Mouse (Mus musculus) bone marrow, adult 2 months (tissue): ENCODE data around the gene Slc7a7.

Experiments used
- CTCF ChIP-seq: fragments of 200-500 bp; IDR thresholded peaks from 2 replicates; pipeline ENCODE4 v1.5.1; 2011; ENCODE audit warnings: low read length, control low read depth; ENCODE audit not compliant: control insufficient read depth, insufficient read depth
- POLR2A ChIP-seq: fragments of 200-500 bp; IDR thresholded peaks from 2 replicates; pipeline ENCODE4 v1.6.1; 2011; ENCODE audit warnings: low read depth, mild to moderate bottlenecking, control low read depth, low read length, borderline replicate concordance; ENCODE audit not compliant: control insufficient read depth

- TF ChIP-seq POLR2A (no peak), CTCF (no peak)
These were observed 93.1 kb downstream of the Slc7a7 start for GRCm38 (mm10) chr14:54324486-54324885.
